Mouse (Mus musculus): ENCODE measurements at regions not wholly inside any gene's neighbourhood (a gene's known extent, or its start where the extent isn't known, plus 50 kb on each side); places are given as distances from the start of the nearest gene placed in this dataset.

DNA sequence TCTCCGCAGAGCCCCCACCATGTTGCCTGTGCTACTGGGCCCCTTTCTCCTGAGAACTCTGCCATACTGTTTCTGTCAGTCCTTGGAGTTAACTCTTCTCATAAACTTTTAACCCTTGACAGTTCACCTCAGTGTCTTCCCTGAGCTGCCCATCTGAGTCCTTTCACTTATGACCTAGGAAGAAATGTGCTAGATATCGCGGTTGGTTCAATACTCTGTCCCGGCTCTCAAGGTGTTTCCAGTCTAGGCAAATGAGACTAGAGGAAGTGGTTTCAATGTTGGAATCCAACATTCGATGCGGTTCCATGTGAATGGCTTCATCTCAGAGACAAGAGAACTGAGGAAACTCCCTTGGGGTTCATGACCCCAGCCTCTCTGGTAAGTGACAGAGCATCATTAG lies 176.1 kb downstream of the Clic5 start:
- H3K4me2 ChIP-seq (ENCODE audit: low read depth, low read length, severe bottlenecking): no peak overlapping the region
- WGBS: 94% methylated on average over 6 of the region's 6 CpGs
- DNase-seq (ENCODE audit: low spot score): no peak
- H3K9me3 ChIP-seq (ENCODE audit: control insufficient read depth, low read length): no peaks in the 10 kb centered on the region
- no peaks in the 10 kb centered on the region for H3K4me1 ChIP-seq (replicated peaks; ENCODE audit: control insufficient read depth, insufficient read depth, low read length)
- no peak overlapping the region for H3K27ac ChIP-seq (ENCODE audit: low read depth, low read length)
- ATAC-seq (replicated peaks; ENCODE audit: low FRiP score): no peak
- H3K27me3 ChIP-seq (ENCODE audit: control insufficient read depth, insufficient read depth, low read length): no peaks in the 10 kb centered on the region
- H3K9ac ChIP-seq (ENCODE audit: low read length): no peak overlapping the region
- no peaks in the 10 kb centered on the region for H3K36me3 ChIP-seq (ENCODE audit: control insufficient read depth, insufficient read depth, low read length)
- no peak overlapping the region for H3K4me3 ChIP-seq (ENCODE audit: low read depth, low read length)

DNA sequence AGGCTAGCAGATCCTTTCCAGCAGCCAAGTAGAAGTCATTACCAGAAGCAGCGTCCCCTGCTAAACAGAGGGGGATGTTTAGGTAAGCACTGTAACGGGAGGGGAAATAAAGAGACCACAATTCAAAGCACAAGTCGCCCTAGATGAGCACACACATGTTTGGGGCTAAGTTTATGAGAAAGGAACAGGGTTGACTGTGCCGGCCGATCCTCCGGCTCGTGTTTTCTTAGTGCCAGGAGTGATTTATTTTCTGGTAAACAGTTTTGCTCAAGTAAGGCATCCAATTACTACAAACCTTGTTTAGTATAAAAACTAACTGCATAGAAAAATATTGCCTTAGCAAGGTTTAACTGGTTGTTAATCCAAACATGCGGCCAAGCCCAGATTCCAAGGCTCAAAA lies 178.1 kb downstream of the Clic5 start:
- DNase-seq (ENCODE audit: low spot score): no peak
- no peak overlapping the region for H3K4me3 ChIP-seq (ENCODE audit: low read depth, low read length)
- ATAC-seq (replicated peaks; ENCODE audit: low FRiP score): no peak
- no peaks in the 10 kb centered on the region for H3K36me3 ChIP-seq (ENCODE audit: control insufficient read depth, insufficient read depth, low read length)
- 87% methylated on average over 8 of the region's 8 CpGs for WGBS
- H3K4me1 ChIP-seq (replicated peaks; ENCODE audit: control insufficient read depth, insufficient read depth, low read length): no peaks in the 10 kb centered on the region
- no peak overlapping the region for H3K9ac ChIP-seq (ENCODE audit: low read length)
- no peak overlapping the region for H3K27ac ChIP-seq (ENCODE audit: low read depth, low read length)
- no peaks in the 10 kb centered on the region for H3K27me3 ChIP-seq (ENCODE audit: control insufficient read depth, insufficient read depth, low read length)
- no peak overlapping the region for H3K4me2 ChIP-seq (ENCODE audit: low read depth, low read length, severe bottlenecking)
- H3K9me3 ChIP-seq (ENCODE audit: control insufficient read depth, low read length): no peaks in the 10 kb centered on the region

DNA sequence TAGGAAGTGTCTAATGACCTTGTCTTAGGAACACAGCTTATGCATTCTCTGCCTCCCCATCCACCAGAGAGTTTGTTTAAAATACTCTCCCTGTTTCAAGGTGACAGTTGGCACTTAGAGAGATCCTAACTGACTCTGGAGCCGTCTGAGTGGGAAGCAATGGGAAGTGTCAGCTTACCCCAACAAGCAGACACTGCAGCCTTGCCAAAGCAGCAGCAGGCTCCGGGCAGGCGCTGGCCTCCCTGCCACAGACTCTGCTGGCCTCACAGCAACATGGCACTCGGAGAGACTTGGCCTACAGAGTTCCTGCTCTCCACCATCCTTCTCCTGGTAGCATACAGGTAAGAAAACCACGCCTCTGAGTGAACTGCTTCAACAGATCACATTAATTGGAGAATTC lies 179.2 kb downstream of the Clic5 start:
- H3K4me1 ChIP-seq (replicated peaks; ENCODE audit: control insufficient read depth, insufficient read depth, low read length): no peaks in the 10 kb centered on the region
- no peaks in the 10 kb centered on the region for H3K9me3 ChIP-seq (ENCODE audit: control insufficient read depth, low read length)
- H3K36me3 ChIP-seq (ENCODE audit: control insufficient read depth, insufficient read depth, low read length): no peaks in the 10 kb centered on the region
- no peak overlapping the region for H3K4me2 ChIP-seq (ENCODE audit: low read depth, low read length, severe bottlenecking)
- DNase-seq (ENCODE audit: low spot score) (no peak), ATAC-seq (replicated peaks; ENCODE audit: low FRiP score) (no peak)
- H3K9ac ChIP-seq (ENCODE audit: low read length): no peak overlapping the region
- H3K4me3 ChIP-seq (ENCODE audit: low read depth, low read length): no peak overlapping the region
- 55% methylated on average over 5 of the region's 5 CpGs for WGBS
- no peak overlapping the region for H3K27ac ChIP-seq (ENCODE audit: low read depth, low read length)
- no peaks in the 10 kb centered on the region for H3K27me3 ChIP-seq (ENCODE audit: control insufficient read depth, insufficient read depth, low read length)

DNA sequence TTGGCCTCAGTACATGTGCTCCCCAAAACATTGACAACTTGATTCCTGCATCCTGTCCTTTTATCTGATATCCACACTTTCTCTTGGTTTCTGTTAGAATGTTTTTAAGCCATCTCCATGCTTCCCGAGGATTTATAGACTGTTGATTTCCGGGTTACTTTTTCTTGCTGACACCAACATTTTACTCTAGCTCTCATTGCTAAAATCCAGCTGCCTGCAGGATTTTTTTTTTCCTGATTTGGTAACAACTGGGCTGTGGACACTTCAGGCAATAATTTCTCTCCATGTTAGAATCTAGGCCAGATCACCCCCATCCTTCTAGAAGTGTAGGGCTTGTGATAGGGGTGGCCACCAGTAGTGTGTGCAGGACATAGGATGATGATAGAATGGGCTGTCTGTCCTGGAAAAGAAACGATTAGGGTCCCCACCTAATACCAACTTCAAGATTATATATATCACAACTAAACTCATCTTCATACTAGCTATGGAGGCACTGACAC lies 182.6 kb downstream of the Clic5 start:
- no peaks in the 10 kb centered on the region for H3K36me3 ChIP-seq (ENCODE audit: control insufficient read depth, insufficient read depth, low read length)
- no peaks in the 10 kb centered on the region for H3K9me3 ChIP-seq (ENCODE audit: control insufficient read depth, low read length)
- H3K4me3 ChIP-seq (ENCODE audit: low read depth, low read length): no peak overlapping the region
- no peaks in the 10 kb centered on the region for H3K4me1 ChIP-seq (replicated peaks; ENCODE audit: control insufficient read depth, insufficient read depth, low read length)
- no peak overlapping the region for H3K4me2 ChIP-seq (ENCODE audit: low read depth, low read length, severe bottlenecking)
- H3K27me3 ChIP-seq (ENCODE audit: control insufficient read depth, insufficient read depth, low read length): no peaks in the 10 kb centered on the region
- no peak overlapping the region for H3K9ac ChIP-seq (ENCODE audit: low read length)
- ATAC-seq (replicated peaks; ENCODE audit: low FRiP score) (no peak), DNase-seq (ENCODE audit: low spot score) (no peak)
- H3K27ac ChIP-seq (ENCODE audit: low read depth, low read length): no peak overlapping the region
- 87% methylated on average over 3 of the region's 3 CpGs for whole genome bisulfite sequencing

DNA sequence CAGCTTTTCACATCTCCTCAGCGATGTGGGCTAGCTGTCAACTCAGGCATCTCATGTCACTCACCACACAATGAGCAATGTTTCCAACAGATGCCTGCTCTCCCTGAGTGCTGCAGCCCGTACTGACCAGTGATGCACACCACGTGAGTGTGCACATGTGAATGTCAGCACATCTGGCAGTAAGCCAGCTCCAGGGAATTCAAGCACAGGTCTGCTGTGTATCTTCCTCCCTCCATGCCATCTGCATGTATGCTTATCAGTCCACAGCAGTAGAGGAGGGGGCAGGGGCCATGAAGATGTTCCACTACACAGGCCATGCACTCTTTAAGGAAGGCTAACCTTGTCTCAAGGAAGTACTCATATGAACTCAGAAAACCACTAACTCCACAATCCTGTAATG lies 183.2 kb downstream of the Clic5 start:
- no peak for ATAC-seq (replicated peaks; ENCODE audit: low FRiP score)
- no peaks in the 10 kb centered on the region for H3K36me3 ChIP-seq (ENCODE audit: control insufficient read depth, insufficient read depth, low read length)
- 84% methylated on average over 3 of the region's 3 CpGs for WGBS

DNA sequence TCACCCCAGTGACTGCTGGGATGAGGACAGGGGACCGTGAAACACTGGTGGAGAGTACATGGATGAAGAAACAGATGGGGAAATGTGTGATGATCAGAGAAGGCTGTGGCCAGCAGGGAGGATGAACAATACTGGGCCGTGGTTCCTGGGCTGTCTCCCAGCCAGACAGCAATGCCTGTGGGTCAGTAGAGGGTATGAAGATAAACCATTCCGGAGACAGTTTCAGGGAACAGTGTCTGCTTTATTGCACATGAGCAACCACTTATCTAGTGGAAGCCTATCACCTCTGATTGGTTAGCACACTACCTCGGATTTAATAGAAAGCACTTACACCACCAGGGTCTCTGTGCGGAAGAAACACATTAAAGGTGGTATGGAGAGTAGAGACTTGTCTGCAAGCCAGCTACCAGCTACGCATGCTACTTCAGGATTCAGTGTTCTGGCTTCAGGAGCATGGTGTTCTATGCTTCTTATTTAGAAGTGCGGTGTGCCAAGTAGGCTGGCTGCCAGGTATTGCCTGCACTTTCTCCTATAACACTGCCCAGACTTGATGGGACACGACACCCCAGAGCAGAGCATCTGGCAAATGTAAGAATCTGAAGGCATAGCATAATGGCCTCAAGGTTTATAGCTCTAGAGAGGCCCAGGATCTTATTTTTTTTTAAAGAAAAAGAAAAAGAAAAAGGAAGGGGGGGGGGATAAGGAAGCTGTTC lies 185.5 kb downstream of the Clic5 start:
- DNase-seq (ENCODE audit: low spot score): no peak
- no peaks in the 10 kb centered on the region for H3K27me3 ChIP-seq (ENCODE audit: control insufficient read depth, insufficient read depth, low read length)

More for the DNA sequence above, 183.2 kb downstream of the Clic5 start:
- H3K4me2 ChIP-seq (ENCODE audit: low read depth, low read length, severe bottlenecking): no peak overlapping the region
- no peaks in the 10 kb centered on the region for H3K4me1 ChIP-seq (replicated peaks; ENCODE audit: control insufficient read depth, insufficient read depth, low read length)
- H3K9ac ChIP-seq (ENCODE audit: low read length): no peak overlapping the region
- DNase-seq (ENCODE audit: low spot score): no peak
- no peaks in the 10 kb centered on the region for H3K9me3 ChIP-seq (ENCODE audit: control insufficient read depth, low read length)
- no peak overlapping the region for H3K4me3 ChIP-seq (ENCODE audit: low read depth, low read length)
- no peak overlapping the region for H3K27ac ChIP-seq (ENCODE audit: low read depth, low read length)
- no peaks in the 10 kb centered on the region for H3K27me3 ChIP-seq (ENCODE audit: control insufficient read depth, insufficient read depth, low read length)

DNA sequence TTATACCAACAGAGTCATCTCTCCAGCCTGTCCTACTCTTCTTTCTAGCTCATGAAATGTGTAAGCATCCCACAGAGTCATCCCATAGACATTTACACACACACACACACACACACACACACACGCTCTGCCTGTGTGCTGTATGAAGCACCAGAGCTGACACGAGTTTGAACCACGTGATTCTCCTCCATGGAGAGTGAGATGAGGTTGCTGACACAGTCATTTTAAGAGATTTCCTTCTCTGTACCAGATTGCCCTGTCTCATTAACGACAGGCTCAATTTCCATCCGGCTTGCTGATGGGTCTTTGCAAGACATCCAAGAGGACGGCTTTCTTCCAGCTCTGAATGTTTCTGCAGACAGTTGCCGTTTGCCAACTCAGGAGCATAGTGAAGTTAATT lies 190.0 kb downstream of the Clic5 start:
- 88% methylated on average over 7 of the region's 7 CpGs for WGBS
- ATAC-seq (replicated peaks; ENCODE audit: low FRiP score): no peak

More for the DNA sequence above, 185.5 kb downstream of the Clic5 start:
- Histone ChIP-seq H3K9me3 (ENCODE audit: control insufficient read depth, low read length) (no peaks in the 10 kb centered on the region), H3K36me3 (ENCODE audit: control insufficient read depth, insufficient read depth, low read length) (no peaks in the 10 kb centered on the region), H3K4me3 (ENCODE audit: low read depth, low read length) (no peak overlapping the region), H3K4me2 (ENCODE audit: low read depth, low read length, severe bottlenecking) (no peak overlapping the region), H3K9ac (ENCODE audit: low read length) (no peak overlapping the region), H3K27ac (ENCODE audit: low read depth, low read length) (no peak overlapping the region), H3K4me1 (replicated peaks; ENCODE audit: control insufficient read depth, insufficient read depth, low read length) (no peaks in the 10 kb centered on the region)
- ATAC-seq (replicated peaks; ENCODE audit: low FRiP score): no peak
- WGBS: 93% methylated on average over 8 of the region's 8 CpGs

DNA sequence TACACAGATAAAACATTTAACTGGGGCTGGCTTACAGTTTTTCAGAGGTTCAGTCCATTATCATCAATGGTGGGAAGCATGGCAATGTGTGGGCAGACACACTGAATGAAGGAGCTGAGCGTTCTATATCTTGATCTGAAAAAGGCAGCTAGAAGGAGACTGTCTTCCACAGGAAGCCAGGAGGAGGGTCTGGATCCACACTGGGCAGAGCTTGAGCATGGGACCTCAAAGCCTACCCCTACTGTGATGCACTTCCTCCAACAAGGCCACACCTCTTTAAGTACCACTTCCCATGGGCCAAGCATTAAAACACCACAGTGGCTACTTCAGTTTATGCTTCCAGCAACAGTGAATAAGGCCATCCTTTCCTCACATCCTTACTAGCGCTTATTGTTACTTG lies 200.5 kb downstream of the Clic5 start:
- WGBS: 89% methylated on average over 2 of the region's 2 CpGs
- ATAC-seq (replicated peaks; ENCODE audit: low FRiP score) (no peak), DNase-seq (ENCODE audit: low spot score) (no peak)
- H3K9ac ChIP-seq (ENCODE audit: low read length): no peak overlapping the region
- H3K9me3 ChIP-seq (ENCODE audit: control insufficient read depth, low read length): no peaks in the 10 kb centered on the region
- H3K4me2 ChIP-seq (ENCODE audit: low read depth, low read length, severe bottlenecking): no peak overlapping the region
- H3K4me1 ChIP-seq (replicated peaks; ENCODE audit: control insufficient read depth, insufficient read depth, low read length): no peaks in the 10 kb centered on the region
- peaks cover 9% of the 10 kb centered on the region for H3K27me3 ChIP-seq (ENCODE audit: control insufficient read depth, insufficient read depth, low read length)
- no peak overlapping the region for H3K27ac ChIP-seq (ENCODE audit: low read depth, low read length)
- H3K36me3 ChIP-seq (ENCODE audit: control insufficient read depth, insufficient read depth, low read length): no peaks in the 10 kb centered on the region
- H3K4me3 ChIP-seq (ENCODE audit: low read depth, low read length): no peak overlapping the region

More for the DNA sequence above, 190.0 kb downstream of the Clic5 start:
- no peaks in the 10 kb centered on the region for H3K9me3 ChIP-seq (ENCODE audit: control insufficient read depth, low read length)
- DNase-seq (ENCODE audit: low spot score): no peak
- H3K9ac ChIP-seq (ENCODE audit: low read length): no peak overlapping the region
- no peak overlapping the region for H3K27ac ChIP-seq (ENCODE audit: low read depth, low read length)
- no peak overlapping the region for H3K4me2 ChIP-seq (ENCODE audit: low read depth, low read length, severe bottlenecking)
- no peaks in the 10 kb centered on the region for H3K27me3 ChIP-seq (ENCODE audit: control insufficient read depth, insufficient read depth, low read length)
- 0 out of 2 replicates have a peak, but pooled peaks cover 2% of the 10 kb centered on the region for H3K4me1 ChIP-seq (replicated peaks; ENCODE audit: control insufficient read depth, insufficient read depth, low read length)
- H3K36me3 ChIP-seq (ENCODE audit: control insufficient read depth, insufficient read depth, low read length): no peaks in the 10 kb centered on the region
- no peak overlapping the region for H3K4me3 ChIP-seq (ENCODE audit: low read depth, low read length)

DNA sequence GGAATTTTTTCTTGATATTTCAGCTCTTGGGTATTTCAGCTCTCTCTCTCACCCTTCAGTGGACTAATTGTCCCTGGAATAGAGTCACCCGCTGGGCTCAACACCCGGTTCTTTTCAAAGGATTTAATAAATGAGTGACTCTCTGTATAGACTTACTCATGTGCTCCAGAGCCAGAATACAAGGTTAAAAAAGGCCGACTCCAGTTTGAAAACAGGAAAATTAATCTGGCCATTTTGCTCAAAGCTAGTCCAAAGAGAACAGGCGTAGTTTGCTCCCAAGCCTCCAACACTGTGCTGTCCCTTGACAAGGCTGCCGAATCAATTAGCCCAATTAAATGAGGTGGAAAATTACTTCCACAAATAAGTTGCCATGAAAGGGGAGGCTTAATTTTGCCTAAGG lies 209.4 kb downstream of the Clic5 start:
- DNase-seq (ENCODE audit: low spot score): peak; percentile 57
- Histone ChIP-seq H3K36me3 (ENCODE audit: control insufficient read depth, insufficient read depth, low read length) (no peaks in the 10 kb centered on the region), H3K27ac (ENCODE audit: low read depth, low read length) (no peak overlapping the region), H3K4me1 (replicated peaks; ENCODE audit: control insufficient read depth, insufficient read depth, low read length) (peaks cover 2% of the 10 kb centered on the region; the same call in 1 of the 2 replicates), H3K27me3 (ENCODE audit: control insufficient read depth, insufficient read depth, low read length) (peaks cover 71% of the 10 kb centered on the region), H3K4me2 (ENCODE audit: low read depth, low read length, severe bottlenecking) (no peak overlapping the region), H3K4me3 (ENCODE audit: low read depth, low read length) (no peak overlapping the region), H3K9ac (ENCODE audit: low read length) (no peak overlapping the region), H3K9me3 (ENCODE audit: control insufficient read depth, low read length) (no peaks in the 10 kb centered on the region)
- peak; percentile 84 for ATAC-seq (replicated peaks; ENCODE audit: low FRiP score)
- 9% methylated on average over 5 of the region's 5 CpGs for WGBS
